Mouse (Mus musculus): Measurements from ENCODE around the gene Naxd.
"Not testable (repeated sequence)": the region's sequence is repeated elsewhere in the genome, so short reads cannot be mapped to it uniquely, and the experiment has no call there.

The Naxd gene

DNA sequence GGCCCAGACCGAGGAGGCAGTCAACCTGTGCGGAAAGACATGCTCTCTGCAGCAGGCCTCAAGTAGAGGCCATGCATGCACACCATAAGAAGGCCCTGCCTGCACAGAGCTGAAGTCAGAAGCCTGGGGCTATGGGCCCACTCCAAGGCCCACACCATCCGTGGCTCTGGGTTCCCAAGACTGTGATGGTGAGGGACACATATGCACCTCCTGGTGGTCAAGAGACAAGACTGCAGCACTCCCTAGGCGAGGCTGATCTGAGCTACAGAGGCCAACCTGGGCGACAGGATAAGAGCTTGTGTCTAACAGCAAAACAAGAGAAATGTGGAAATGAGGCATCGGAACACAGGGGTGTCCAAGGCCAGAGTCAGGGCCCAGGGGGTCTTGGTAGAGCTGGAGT, 49.8 kb downstream of the Naxd start:
- Histone ChIP-seq H3K4me3 (replicated peaks; ENCODE audit: low read length) (0 out of 2 replicates have a peak overlapping the region, but pooled peaks have one; percentile 17), H3K9me3 (ENCODE audit: low read length) (no peaks in the 10 kb centered on the region), H3K27me3 (ENCODE audit: insufficient read depth, low read length) (no peaks in the 10 kb centered on the region), H3K4me1 (replicated peaks; ENCODE audit: low read depth, low read length) (peaks cover 71% of the 10 kb centered on the region), H3K36me3 (ENCODE audit: insufficient read depth, low read length) (peaks cover 59% of the 10 kb centered on the region)
- no peak for TF ChIP-seq POU5F1 (IDR thresholded peaks at IDR 0.05; ENCODE audit: borderline replicate concordance, low read length)
- peak; percentile 76 for TF ChIP-seq CTCF (conservative IDR thresholded peaks at IDR 0.05; ENCODE audit: low read length)
- TF ChIP-seq NANOG (IDR thresholded peaks at IDR 0.05; ENCODE audit: borderline replicate concordance, low read length), result no peak

- H3K4me1 ChIP-seq (replicated peaks; ENCODE audit: low read depth, low read length), result peaks cover 65% of the 10 kb centered on the region
- peak overlapping the region; percentile 90 for H3K4me3 ChIP-seq (replicated peaks; ENCODE audit: low read length)
- no peak for TF ChIP-seq POU5F1 (IDR thresholded peaks at IDR 0.05; ENCODE audit: borderline replicate concordance, low read length)
- no peak for TF ChIP-seq NANOG (IDR thresholded peaks at IDR 0.05; ENCODE audit: borderline replicate concordance, low read length)
- peak; percentile 86 for TF ChIP-seq CTCF (conservative IDR thresholded peaks at IDR 0.05; ENCODE audit: low read length)
- peaks cover 43% of the 10 kb centered on the region for H3K36me3 ChIP-seq (ENCODE audit: insufficient read depth, low read length)
- H3K9me3 ChIP-seq (ENCODE audit: low read length), result no peaks in the 10 kb centered on the region
- H3K27me3 ChIP-seq (ENCODE audit: insufficient read depth, low read length), result no peaks in the 10 kb centered on the region
Observed at GRCm38 (mm10) chr8:11549706-11550105, 52.4 kb downstream of the Naxd start.

- no peak for TF ChIP-seq NANOG (IDR thresholded peaks at IDR 0.05; ENCODE audit: borderline replicate concordance, low read length)
- TF ChIP-seq CTCF (conservative IDR thresholded peaks at IDR 0.05; ENCODE audit: low read length), result no peak
- no peak for TF ChIP-seq POU5F1 (IDR thresholded peaks at IDR 0.05; ENCODE audit: borderline replicate concordance, low read length)
- peak within 1 kb of the TSS; percentile 90 for H3K4me3 ChIP-seq (replicated peaks; ENCODE audit: low read length)
- no peaks in the 10 kb centered on the region for H3K27me3 ChIP-seq (ENCODE audit: insufficient read depth, low read length)
- H3K9me3 ChIP-seq (ENCODE audit: low read length), result no peaks in the 10 kb centered on the region
- H3K36me3 ChIP-seq (ENCODE audit: insufficient read depth, low read length), result peaks cover 36% of the 10 kb centered on the region
- H3K4me1 ChIP-seq (replicated peaks; ENCODE audit: low read depth, low read length), result peaks cover 62% of the 10 kb centered on the region
Observed at GRCm38 (mm10) chr8:11550281-11550948, 53.1 kb downstream of the Naxd start, which contains the start of gene Cars2. TSS of gene Cars2 (minus strand) at chr8:11550783.

- Histone ChIP-seq H3K4me1 (replicated peaks; ENCODE audit: low read depth, low read length) (peaks cover 52% of the 10 kb centered on the region), H3K4me3 (replicated peaks; ENCODE audit: low read length) (peak overlapping the region; percentile 90; the same call in 1 of the 2 replicates), H3K36me3 (ENCODE audit: insufficient read depth, low read length) (peaks cover 25% of the 10 kb centered on the region)
- H3K27me3 ChIP-seq (ENCODE audit: insufficient read depth, low read length); H3K9me3 ChIP-seq (ENCODE audit: low read length): not testable (repeated sequence)
Observed at GRCm38 (mm10) chr8:11551497-11551896, 54.2 kb downstream of the Naxd start.

DNA sequence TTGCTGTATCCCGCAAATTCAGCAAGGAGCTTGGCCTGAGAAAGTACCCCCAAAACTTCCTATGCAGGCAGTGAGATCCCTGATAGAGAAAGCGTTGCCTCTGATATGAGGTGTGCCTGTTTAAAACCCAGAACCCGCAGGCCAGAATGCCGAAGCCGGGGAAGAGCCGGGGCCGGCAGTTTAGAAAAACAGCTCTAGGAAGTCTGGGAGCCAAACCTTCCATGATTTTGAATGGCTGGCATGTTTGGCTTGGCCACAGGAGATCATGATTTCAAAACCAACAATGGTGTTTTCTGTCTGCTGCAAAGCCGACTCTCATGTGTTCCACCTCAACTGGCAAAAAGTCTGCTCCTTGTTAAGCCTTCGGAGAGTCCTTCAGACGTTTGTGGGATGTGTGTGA, 55.1 kb downstream of the Naxd start:
- TF ChIP-seq POU5F1 (IDR thresholded peaks at IDR 0.05; ENCODE audit: borderline replicate concordance, low read length), result no peak
- no peak for TF ChIP-seq CTCF (conservative IDR thresholded peaks at IDR 0.05; ENCODE audit: low read length)
- no peak for TF ChIP-seq NANOG (IDR thresholded peaks at IDR 0.05; ENCODE audit: borderline replicate concordance, low read length)
- Histone ChIP-seq H3K4me1 (replicated peaks; ENCODE audit: low read depth, low read length) (peaks cover 44% of the 10 kb centered on the region), H3K4me3 (replicated peaks; ENCODE audit: low read length) (no peak overlapping the region), H3K36me3 (ENCODE audit: insufficient read depth, low read length) (peaks cover 18% of the 10 kb centered on the region), H3K9me3 (ENCODE audit: low read length) (no peaks in the 10 kb centered on the region), H3K27me3 (ENCODE audit: insufficient read depth, low read length) (no peaks in the 10 kb centered on the region)

DNA sequence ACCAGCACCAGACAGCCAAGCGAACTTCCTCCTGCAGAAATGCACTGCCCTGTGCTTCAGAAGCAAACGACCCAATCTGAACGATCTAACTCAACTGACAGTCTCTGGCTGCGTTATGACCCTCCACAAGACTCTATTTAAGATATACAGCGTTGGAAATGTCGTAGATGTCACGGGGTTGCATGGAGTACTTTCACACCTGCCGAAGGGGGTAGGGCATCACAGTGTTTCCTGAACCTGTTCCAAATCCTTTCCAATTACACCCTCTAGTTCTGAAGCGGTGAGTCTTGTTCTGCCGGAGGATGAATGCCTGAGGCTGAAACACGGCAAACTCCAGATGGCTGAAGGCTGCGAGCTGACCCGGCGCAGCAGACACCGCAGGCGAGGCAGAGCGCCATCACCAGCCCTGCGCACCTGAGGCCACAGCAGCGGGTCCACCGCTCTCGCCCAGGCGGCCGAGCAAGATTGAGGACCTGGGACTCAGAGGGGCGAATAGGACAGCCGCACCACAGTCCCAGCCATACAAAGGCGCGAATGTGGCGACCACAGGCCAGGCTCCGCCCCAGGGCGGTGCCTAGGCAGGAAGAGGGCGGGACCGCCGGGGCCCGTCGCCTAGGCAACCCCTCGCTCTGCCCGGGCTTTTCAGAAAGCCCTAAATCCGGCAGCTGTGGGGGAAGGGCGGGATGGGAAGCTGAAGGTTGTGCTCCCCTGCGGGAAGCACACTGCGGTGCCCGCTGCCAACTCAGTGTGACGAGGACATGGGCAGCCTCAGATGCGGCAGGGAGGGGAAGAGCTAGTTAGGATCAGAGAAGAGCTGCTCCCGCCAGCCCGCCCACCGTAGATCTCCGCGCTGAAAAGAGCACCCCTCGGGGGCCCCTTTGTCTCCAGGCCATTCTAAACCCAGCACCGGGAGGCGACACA, 57.8 kb downstream of the Naxd start, which contains the start of gene Ing1:
Gene Ing1, plus strand, starts transcription at position 773 of the 921 bp plus-strand sequence.
- H3K4me1 ChIP-seq (replicated peaks; ENCODE audit: low read depth, low read length), result peaks cover 45% of the 10 kb centered on the region
- no peaks in the 10 kb centered on the region for H3K27me3 ChIP-seq (ENCODE audit: insufficient read depth, low read length)
- H3K4me3 ChIP-seq (replicated peaks; ENCODE audit: low read length), result peak within 1 kb of the TSS; percentile 97
- H3K36me3 ChIP-seq (ENCODE audit: insufficient read depth, low read length), result peaks cover 4% of the 10 kb centered on the region
- H3K9me3 ChIP-seq (ENCODE audit: low read length), result no peaks in the 10 kb centered on the region
- no peak for TF ChIP-seq NANOG (IDR thresholded peaks at IDR 0.05; ENCODE audit: borderline replicate concordance, low read length)
- no peak for TF ChIP-seq POU5F1 (IDR thresholded peaks at IDR 0.05; ENCODE audit: borderline replicate concordance, low read length)
- TF ChIP-seq CTCF (conservative IDR thresholded peaks at IDR 0.05; ENCODE audit: low read length), result no peak

DNA sequence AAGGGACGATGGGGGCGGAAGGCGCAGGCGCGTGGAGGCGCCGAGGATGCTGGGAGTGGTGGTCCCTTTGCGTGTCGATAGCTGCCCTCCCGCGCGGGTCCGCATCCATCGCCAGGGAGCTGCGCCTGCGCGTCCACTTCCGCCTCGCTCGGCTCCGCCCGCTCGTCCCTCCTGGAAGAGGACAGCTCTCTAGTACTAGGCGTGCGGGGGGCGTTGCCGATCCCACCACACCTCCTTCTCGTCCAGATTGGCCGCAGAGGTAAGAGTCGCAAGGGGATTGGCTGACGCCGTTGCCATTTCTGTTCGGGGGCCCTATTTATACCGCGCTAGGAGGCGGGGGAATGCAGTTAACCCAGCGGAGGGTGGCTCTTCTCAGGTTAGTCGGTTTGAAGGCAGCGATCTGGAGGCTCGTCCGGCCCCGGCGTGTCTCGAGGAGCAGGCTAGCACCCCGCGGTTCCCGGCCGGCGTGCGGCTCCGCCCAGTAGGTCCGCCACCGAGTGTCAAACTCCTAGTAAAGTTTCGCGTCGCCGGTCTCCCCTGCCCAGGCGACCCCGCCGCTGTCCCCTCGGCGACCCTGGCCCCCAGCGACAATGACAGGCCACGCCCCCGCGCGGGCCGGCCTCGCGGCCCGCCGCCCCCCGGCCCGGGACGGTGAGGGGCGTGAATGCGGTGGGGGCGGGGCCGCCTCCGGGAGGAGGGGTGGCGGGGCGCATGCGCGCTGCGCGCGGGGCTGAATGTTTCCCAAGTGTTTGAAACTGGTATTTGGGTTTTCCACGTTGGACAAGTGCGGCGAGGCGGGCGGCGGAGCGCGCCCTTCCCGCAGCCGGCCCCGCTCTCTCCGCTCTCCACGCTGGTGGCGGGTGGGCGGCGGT, 58.6 kb downstream of the Naxd start:
- H3K9me3 ChIP-seq (ENCODE audit: low read length), result no peaks in the 10 kb centered on the region
- no peaks in the 10 kb centered on the region for H3K27me3 ChIP-seq (ENCODE audit: insufficient read depth, low read length)
- no peak for TF ChIP-seq CTCF (conservative IDR thresholded peaks at IDR 0.05; ENCODE audit: low read length)
- TF ChIP-seq POU5F1 (IDR thresholded peaks at IDR 0.05; ENCODE audit: borderline replicate concordance, low read length), result no peak
- TF ChIP-seq NANOG (IDR thresholded peaks at IDR 0.05; ENCODE audit: borderline replicate concordance, low read length), result no peak
- peaks cover 9% of the 10 kb centered on the region for H3K36me3 ChIP-seq (ENCODE audit: insufficient read depth, low read length)
- peak overlapping the region; percentile 97 for H3K4me3 ChIP-seq (replicated peaks; ENCODE audit: low read length)
- H3K4me1 ChIP-seq (replicated peaks; ENCODE audit: low read depth, low read length), result peaks cover 51% of the 10 kb centered on the region
